Mouse (Mus musculus) left cerebral cortex, postnatal 36 days (tissue): ENCODE results near the gene Tmem44. TPM values are rescaled to one million over a fixed set of nuclear protein-coding genes. Genes with fewer than 3 reads are reported as not detected.

Experiments used
- DNase-seq, 2 experiments: peaks; one replicate each; pipeline ENCODE4 v3.0.0; 2021 to 2022; ENCODE audit warnings: low spot score in 2 of 2, mixed read lengths in 1 of 2
- intact Hi-C: fragments of 180-260 bp; cut with DNase I; formaldehyde crosslinking; loops from one replicate; pipeline ENCODE4 v1.15.1; 2025
- total RNA-seq, 2 experiments: library from RNA; stranded (reverse); gene quantifications; 2 replicates each; pipeline ENCODE4 v1.2.3; 2021

Tmem44 gene
- 10 to 100 TPM; 68.1 to 71.7 TPM for total RNA-seq

- DNase-seq, result no peak
- intact Hi-C loops, result no loop called here
Measured at GRCm38 (mm10) chr16:30550748-30551192, at the start of gene Tmem44. Gene Tmem44, minus strand, starts transcription at chr16:30550842.

- intact Hi-C loops, result loop anchor here (5.0 to 10.0 kb wide), 2 partner anchors 73 to 755 kb away; no protein-coding TSS in a partner anchor
- peak; percentile 86 to 87 for DNase-seq
Measured at GRCm38 (mm10) chr16:30599491-30600268, 49.0 kb upstream of the Tmem44 start, which contains the start of gene Fam43a. Gene Fam43a, plus strand, starts transcription at chr16:30599723.

GRCm38 (mm10) chr16:30596959-30597681, 46.5 kb upstream of the Tmem44 start:
- intact Hi-C loops, result loop anchor here (1.0 to 10.0 kb wide), 3 partner anchors 380 to 758 kb away; no protein-coding TSS in a partner anchor
- peak; percentile 88 to 93 for DNase-seq

GRCm38 (mm10) chr16:30595835-30596557, 45.4 kb upstream of the Tmem44 start:
- DNase-seq, result peak in 1 of 2 experiments; percentile 18
- intact Hi-C loops, result loop anchor here (2.0 to 10.0 kb wide), 2 partner anchors 475 to 759 kb away; no protein-coding TSS in a partner anchor

- DNase-seq, result no peak
- intact Hi-C loops, result loop anchor here (10.0 kb wide), 1 partner anchor 759 kb away; no protein-coding TSS in a partner anchor
Measured at GRCm38 (mm10) chr16:30595356-30595755, 44.7 kb upstream of the Tmem44 start.

- no peak for DNase-seq
- intact Hi-C loops, result loop anchor here (10.0 kb wide), 1 partner anchor 763 kb away; no protein-coding TSS in a partner anchor
Measured at GRCm38 (mm10) chr16:30591990-30592389, 41.3 kb upstream of the Tmem44 start.

- intact Hi-C loops, result loop anchor here (10.0 kb wide), 1 partner anchor 764 kb away; no protein-coding TSS in a partner anchor
- DNase-seq, result no peak
Measured at GRCm38 (mm10) chr16:30590264-30591209, 39.9 kb upstream of the Tmem44 start.

GRCm38 (mm10) chr16:30587494-30588327, 37.1 kb upstream of the Tmem44 start, which contains the start of gene Lsg1:
Gene Lsg1, minus strand, starts transcription at chr16:30587592.
- intact Hi-C loops, result loop anchor here (2.0 kb wide), 1 partner anchor 483 kb away; no protein-coding TSS in a partner anchor
- peak; percentile 80 to 86 for DNase-seq

- intact Hi-C loops, result no loop called here
- DNase-seq, result no peak
Measured at GRCm38 (mm10) chr16:30586935-30587493, 36.4 kb upstream of the Tmem44 start.

GRCm38 (mm10) chr16:30580765-30581164, 30.1 kb upstream of the Tmem44 start:
- DNase-seq, result no peak
- intact Hi-C loops, result no loop called here

GRCm38 (mm10) chr16:30576392-30576791, 25.8 kb upstream of the Tmem44 start:
- intact Hi-C loops, result no loop called here
- DNase-seq, result no peak

GRCm38 (mm10) chr16:30575815-30576214, 25.2 kb upstream of the Tmem44 start:
- no peak for DNase-seq
- intact Hi-C loops, result no loop called here

GRCm38 (mm10) chr16:30572239-30572638, 21.6 kb upstream of the Tmem44 start:
- intact Hi-C loops, result no loop called here
- no peak for DNase-seq

- intact Hi-C loops, result no loop called here
- DNase-seq, result no peak
Measured at GRCm38 (mm10) chr16:30571378-30571777, 20.7 kb upstream of the Tmem44 start.

- intact Hi-C loops, result no loop called here
- no peak for DNase-seq
Measured at GRCm38 (mm10) chr16:30570173-30570572, 19.5 kb upstream of the Tmem44 start.

GRCm38 (mm10) chr16:30565631-30566030, 15.0 kb upstream of the Tmem44 start:
- intact Hi-C loops, result no loop called here

GRCm38 (mm10) chr16:30560601-30561000, 10.0 kb upstream of the Tmem44 start:
- no peak for DNase-seq

More at GRCm38 (mm10) chr16:30565631-30566030, 15.0 kb upstream of the Tmem44 start:
- no peak for DNase-seq

More at GRCm38 (mm10) chr16:30560601-30561000, 10.0 kb upstream of the Tmem44 start:
- intact Hi-C loops, result no loop called here
